Mouse (Mus musculus) stomach, postnatal 0 days (tissue): ENCODE data around the gene Hist1h2ba. TPM values are rescaled to one million over a fixed set of nuclear protein-coding genes. Genes with fewer than 3 reads are reported as not detected.

Experiments
- ATAC-seq: fragments of 200-750 bp; cut with Nextera tagmentation; 2 replicates; pipeline ENCODE4 v1.8.0; 2017; ENCODE audit not compliant: low FRiP score, low TSS enrichment
- DNase-seq: peaks from one replicate; pipeline ENCODE4 v3.0.0-alpha.2; 2016; ENCODE audit warnings: low spot score
- H3K27ac ChIP-seq: fragments of 300-500 bp; sonication (generic); replicated peaks from 2 replicates; pipeline ENCODE4 v1.5.1; 2014; ENCODE audit warnings: mild to moderate bottlenecking, control low read depth
- H3K27me3 ChIP-seq: fragments of 300-500 bp; sonication (generic); 2 replicates; pipeline ENCODE4 v1.6.1; 2014; ENCODE audit warnings: low read length; ENCODE audit not compliant: control insufficient read depth, insufficient read depth
- H3K36me3 ChIP-seq: fragments of 300-500 bp; sonication (generic); 2 replicates; pipeline ENCODE4 v1.6.1; 2014; ENCODE audit warnings: low read length, mixed read lengths; ENCODE audit not compliant: control insufficient read depth, insufficient read depth
- H3K4me1 ChIP-seq: fragments of 300-500 bp; sonication (generic); replicated peaks from 2 replicates; pipeline ENCODE4 v1.6.1; 2014; ENCODE audit warnings: antibody characterized with exemption; ENCODE audit not compliant: control insufficient read depth, insufficient read depth
- H3K4me2 ChIP-seq: fragments of 300-500 bp; sonication (generic); replicated peaks from 2 replicates; pipeline ENCODE4 v1.6.1; 2014; ENCODE audit warnings: low read depth, mild to moderate bottlenecking, control low read depth, moderate library complexity
- H3K4me3 ChIP-seq: fragments of 300-500 bp; sonication (generic); 2 replicates; pipeline ENCODE4 v1.5.1; 2014; ENCODE audit warnings: low read depth, low read length, control low read depth
- H3K9ac ChIP-seq: fragments of 300-500 bp; sonication (generic); 2 replicates; pipeline ENCODE4 v1.6.1; 2014; ENCODE audit warnings: mild to moderate bottlenecking, low read length, control low read depth, mixed read lengths
- H3K9me3 ChIP-seq: fragments of 300-500 bp; sonication (generic); 2 replicates; pipeline ENCODE4 v1.6.1; 2016; ENCODE audit warnings: low read length; ENCODE audit not compliant: control insufficient read depth
- CTCF ChIP-seq: IDR thresholded peaks from 2 replicates; pipeline ENCODE4 v1.5.1; 2016; ENCODE audit warnings: antibody characterized with exemption, low read depth, mild to moderate bottlenecking, moderate library complexity
- EP300 ChIP-seq: optimal IDR thresholded peaks from 2 replicates; pipeline ENCODE3; 2016; ENCODE audit warnings: antibody characterized with exemption
- WGBS: fragments of 180-500 bp; shearing (Covaris S2); extraction: QIAGEN DNeasy Blood & Tissue Kit; methylation state at CpG from one replicate; pipeline ENCODE4 v1.1.7; 2014; 5-methylcytosine and 5-hydroxymethylcytosine counted together
- polyA plus RNA-seq: library from polyadenylated mRNA; unstranded; fragments of >200 nt; fragmentation: Nextera tagmentation; extraction: Ambion mirVana; gene quantifications from 2 replicates; pipeline ENCODE4 v1.2.1, GENCODE M21; 2015

Hist1h2ba gene
- polyA plus RNA-seq, 1 experiment from 2014 or later = not detected

- H3K9ac ChIP-seq = no peak overlapping the region
- H3K36me3 ChIP-seq = no peaks in the 10 kb centered on the region
- 58% methylated on average over 11 of the region's 11 CpGs for whole genome bisulfite sequencing
- no peaks in the 10 kb centered on the region for H3K27me3 ChIP-seq
- H3K9me3 ChIP-seq = no peaks in the 10 kb centered on the region
- ATAC-seq (peak; percentile 79), DNase-seq (peak; percentile 41)
- no peak overlapping the region for H3K27ac ChIP-seq
- peak overlapping the region; percentile 9; the same call in 1 of the 2 replicates for H3K4me2 ChIP-seq
- TF ChIP-seq EP300 (no peak), CTCF (no peak)
- H3K4me3 ChIP-seq = no peak overlapping the region
- 0 out of 2 replicates have a peak, but pooled peaks cover 2% of the 10 kb centered on the region for H3K4me1 ChIP-seq
Observed at GRCm38 (mm10) chr13:23930904-23931303, 3.1 kb downstream of the Hist1h2ba start.

GRCm38 (mm10) chr13:23930461-23930860 lies 3.5 kb downstream of the Hist1h2ba start:
- H3K9me3 ChIP-seq = no peaks in the 10 kb centered on the region
- TF ChIP-seq CTCF = no peak
- no peak for TF ChIP-seq EP300
- no peak overlapping the region for H3K4me3 ChIP-seq
- no peak overlapping the region for H3K27ac ChIP-seq
- ATAC-seq (peak; percentile 59; the same call in 1 of the 2 replicates), DNase-seq (peak; percentile 48)
- WGBS = 73% methylated on average over 9 of the region's 9 CpGs
- H3K4me1 ChIP-seq = 0 out of 2 replicates have a peak, but pooled peaks cover 2% of the 10 kb centered on the region
- no peaks in the 10 kb centered on the region for H3K36me3 ChIP-seq
- no peaks in the 10 kb centered on the region for H3K27me3 ChIP-seq
- H3K4me2 ChIP-seq = peak overlapping the region; percentile 9; the same call in 1 of the 2 replicates
- no peak overlapping the region for H3K9ac ChIP-seq

GRCm38 (mm10) chr13:23928637-23929036 lies 5.3 kb downstream of the Hist1h2ba start:
- DNase-seq = no peak
- H3K9me3 ChIP-seq = no peaks in the 10 kb centered on the region
- no peaks in the 10 kb centered on the region for H3K27me3 ChIP-seq
- H3K36me3 ChIP-seq = no peaks in the 10 kb centered on the region
- H3K9ac ChIP-seq = no peak overlapping the region
- 0 out of 2 replicates have a peak overlapping the region, but pooled peaks have one; percentile 1 for H3K4me3 ChIP-seq
- 0 out of 2 replicates have a peak, but pooled peaks cover 2% of the 10 kb centered on the region for H3K4me1 ChIP-seq
- no peak for TF ChIP-seq EP300
- 0 out of 2 replicates have a peak, but pooled peaks have one; percentile 12 for TF ChIP-seq CTCF
- ATAC-seq = peak; percentile 87
- 33% methylated on average over 3 of the region's 3 CpGs for WGBS
- H3K27ac ChIP-seq = 0 out of 2 replicates have a peak overlapping the region, but pooled peaks have one; percentile 35
- H3K4me2 ChIP-seq = no peak overlapping the region

- DNase-seq = no peak
Observed at GRCm38 (mm10) chr13:23925792-23926191, 8.2 kb downstream of the Hist1h2ba start.

GRCm38 (mm10) chr13:23917674-23918073 lies 16.3 kb downstream of the Hist1h2ba start:
- no peak overlapping the region for H3K9ac ChIP-seq
- H3K9me3 ChIP-seq = no peaks in the 10 kb centered on the region
- no peaks in the 10 kb centered on the region for H3K27me3 ChIP-seq
- WGBS = 33% methylated on average over 4 of the region's 4 CpGs
- H3K4me3 ChIP-seq = no peak overlapping the region
- DNase-seq (no peak), ATAC-seq (peak; percentile 64; the same call in 1 of the 2 replicates)
- H3K36me3 ChIP-seq = no peaks in the 10 kb centered on the region
- no peak overlapping the region for H3K4me2 ChIP-seq
- no peak overlapping the region for H3K27ac ChIP-seq
- H3K4me1 ChIP-seq = no peaks in the 10 kb centered on the region
- TF ChIP-seq CTCF = no peak
- TF ChIP-seq EP300 = no peak

More at GRCm38 (mm10) chr13:23925792-23926191, 8.2 kb downstream of the Hist1h2ba start:
- Histone ChIP-seq H3K27ac (no peak overlapping the region), H3K27me3 (no peaks in the 10 kb centered on the region), H3K4me1 (0 out of 2 replicates have a peak, but pooled peaks cover 2% of the 10 kb centered on the region), H3K4me2 (no peak overlapping the region), H3K36me3 (no peaks in the 10 kb centered on the region), H3K9ac (no peak overlapping the region), H3K9me3 (no peaks in the 10 kb centered on the region), H3K4me3 (no peak overlapping the region)
- TF ChIP-seq CTCF (no peak), EP300 (no peak)
- 62% methylated on average over 2 of the region's 2 CpGs for WGBS
- ATAC-seq = no peak

- no peaks in the 10 kb centered on the region for H3K4me1 ChIP-seq
- H3K9ac ChIP-seq = no peak overlapping the region
- no peaks in the 10 kb centered on the region for H3K36me3 ChIP-seq
- H3K4me2 ChIP-seq = no peak overlapping the region
- no peak overlapping the region for H3K4me3 ChIP-seq
- no peak for ATAC-seq
- no peak for DNase-seq
- no peak overlapping the region for H3K27ac ChIP-seq
- 58% methylated on average over 1 of the region's 1 CpGs for whole genome bisulfite sequencing
- TF ChIP-seq CTCF (no peak), EP300 (no peak)
- no peaks in the 10 kb centered on the region for H3K9me3 ChIP-seq
- H3K27me3 ChIP-seq = no peaks in the 10 kb centered on the region
Observed at GRCm38 (mm10) chr13:23916132-23916531, 17.8 kb downstream of the Hist1h2ba start.
